Mouse (Mus musculus): ENCODE data around the gene E130208F15Rik. TPM values are rescaled to one million over a fixed set of nuclear protein-coding genes. Genes with fewer than 3 reads are reported as not detected.

Gene E130208F15Rik
- polyA plus RNA-seq, 1 experiment from 2014 or later, result 2.4 TPM

GRCm38 (mm10) chr7:30323795-30324194, 2.3 kb downstream of the E130208F15Rik start, which contains the start of gene Sdhaf1:
Gene Sdhaf1, minus strand, starts transcription at chr7:30323895.
- Histone ChIP-seq H3K27me3 (replicated peaks) (no peaks in the 10 kb centered on the region), H3K36me3 (no peaks in the 10 kb centered on the region), H3K4me3 (replicated peaks) (peak within 1 kb of the TSS; percentile 75), H3K27ac (peak within 1 kb of the TSS; percentile 92), H3K9me3 (no peaks in the 10 kb centered on the region), H3K4me1 (peaks cover 11% of the 10 kb centered on the region; the same call in 1 of the 2 replicates), H3K9ac (no peak within 1 kb of the TSS), H3K4me2 (peak within 1 kb of the TSS; percentile 78)
- ATAC-seq (ENCODE audit: insufficient read depth, low FRiP score, low read depth), result no peak
- 76% methylated on average over 3 of the region's 3 CpGs for WGBS

DNA sequence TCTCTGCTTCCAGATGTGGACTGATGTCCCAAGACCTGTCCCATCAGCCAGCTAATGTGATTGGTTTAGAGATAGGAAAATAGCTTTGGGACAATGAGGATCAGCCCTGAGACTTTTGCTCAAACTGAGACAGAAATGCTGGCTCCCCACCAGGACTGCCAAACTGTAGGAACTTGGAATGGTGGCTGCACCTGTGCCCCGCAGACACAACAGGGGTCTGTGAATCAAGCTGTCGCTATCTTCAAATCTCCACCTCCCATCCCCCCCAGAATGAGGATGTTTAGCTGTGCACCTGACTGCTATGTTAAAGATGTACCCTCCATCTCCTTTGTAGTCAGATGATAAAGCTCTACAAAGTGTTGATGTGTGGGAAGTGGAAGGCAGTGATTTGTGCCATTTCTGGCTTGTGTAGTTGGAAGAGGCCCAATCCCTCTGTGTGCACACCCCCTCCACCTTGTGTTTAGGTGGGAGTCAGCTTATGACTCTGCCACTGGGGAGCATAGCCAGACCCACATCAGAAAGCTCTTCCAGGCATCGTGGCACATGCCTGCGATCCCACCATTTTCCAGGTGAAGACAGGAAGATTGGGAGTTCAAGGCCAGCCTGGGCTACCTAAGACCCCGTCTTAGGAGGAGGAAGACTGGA, 2.9 kb downstream of the E130208F15Rik start:
- no peak overlapping the region for H3K4me2 ChIP-seq
- H3K9me3 ChIP-seq, result no peaks in the 10 kb centered on the region
- H3K27me3 ChIP-seq (replicated peaks), result no peaks in the 10 kb centered on the region
- H3K4me3 ChIP-seq (replicated peaks), result no peak overlapping the region
- peaks cover 11% of the 10 kb centered on the region; the same call in 1 of the 2 replicates for H3K4me1 ChIP-seq
- H3K9ac ChIP-seq, result no peak overlapping the region
- no peaks in the 10 kb centered on the region for H3K36me3 ChIP-seq
- H3K27ac ChIP-seq, result no peak overlapping the region
- 82% methylated on average over 5 of the region's 5 CpGs for WGBS
- ATAC-seq (ENCODE audit: insufficient read depth, low FRiP score, low read depth), result no peak

GRCm38 (mm10) chr7:30325364-30325763, 3.8 kb downstream of the E130208F15Rik start:
- no peak for ATAC-seq (ENCODE audit: insufficient read depth, low FRiP score, low read depth)
- H3K4me3 ChIP-seq (replicated peaks), result no peak overlapping the region
- no peak overlapping the region for H3K9ac ChIP-seq
- 44% methylated on average over 2 of the region's 2 CpGs for WGBS
- no peaks in the 10 kb centered on the region for H3K9me3 ChIP-seq
- H3K27me3 ChIP-seq (replicated peaks), result no peaks in the 10 kb centered on the region
- H3K36me3 ChIP-seq, result no peaks in the 10 kb centered on the region
- H3K27ac ChIP-seq, result no peak overlapping the region
- peaks cover 11% of the 10 kb centered on the region; the same call in 1 of the 2 replicates for H3K4me1 ChIP-seq
- no peak overlapping the region for H3K4me2 ChIP-seq

- peaks cover 4% of the 10 kb centered on the region; the same call in 1 of the 2 replicates for H3K4me1 ChIP-seq
- no peaks in the 10 kb centered on the region for H3K9me3 ChIP-seq
- no peak overlapping the region for H3K27ac ChIP-seq
- no peaks in the 10 kb centered on the region for H3K27me3 ChIP-seq (replicated peaks)
- ATAC-seq (ENCODE audit: insufficient read depth, low FRiP score, low read depth), result no peak
- no peak overlapping the region for H3K9ac ChIP-seq
- no peak overlapping the region for H3K4me2 ChIP-seq
- no peaks in the 10 kb centered on the region for H3K36me3 ChIP-seq
- no peak overlapping the region for H3K4me3 ChIP-seq (replicated peaks)
Observed at GRCm38 (mm10) chr7:30326427-30326826, 4.9 kb downstream of the E130208F15Rik start.

DNA sequence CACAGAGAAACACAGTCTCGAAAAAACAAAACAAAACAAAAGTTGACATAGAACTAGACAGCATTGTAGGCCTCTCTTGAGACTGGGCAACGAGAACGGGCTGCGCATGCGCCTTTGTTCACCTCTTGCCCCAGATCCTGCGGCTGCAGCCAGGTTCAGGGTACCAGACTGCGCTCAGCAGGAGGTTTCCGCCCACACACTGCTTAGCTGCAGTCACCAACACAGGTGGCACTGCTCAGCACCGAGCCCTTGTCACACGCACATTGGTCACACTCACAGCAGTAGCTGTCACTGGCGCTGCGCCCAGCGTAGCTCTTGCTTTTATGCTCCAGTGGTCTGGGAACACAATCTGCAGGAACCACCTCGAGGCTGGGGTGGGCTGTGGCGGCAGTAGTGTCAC, 5.6 kb downstream of the E130208F15Rik start:
- Histone ChIP-seq H3K36me3 (no peaks in the 10 kb centered on the region), H3K9ac (no peak overlapping the region), H3K4me1 (peaks cover 3% of the 10 kb centered on the region; the same call in 1 of the 2 replicates), H3K4me3 (replicated peaks) (no peak overlapping the region), H3K4me2 (no peak overlapping the region), H3K27me3 (replicated peaks) (no peaks in the 10 kb centered on the region), H3K27ac (no peak overlapping the region), H3K9me3 (no peaks in the 10 kb centered on the region)
- ATAC-seq (ENCODE audit: insufficient read depth, low FRiP score, low read depth), result no peak
- 55% methylated on average over 15 of the region's 15 CpGs for WGBS

- no peaks in the 10 kb centered on the region for H3K9me3 ChIP-seq
- no peak overlapping the region for H3K27ac ChIP-seq
- H3K36me3 ChIP-seq, result no peaks in the 10 kb centered on the region
- 45% methylated on average over 10 of the region's 10 CpGs for WGBS
- peaks cover 3% of the 10 kb centered on the region; the same call in 1 of the 2 replicates for H3K4me1 ChIP-seq
- no peak overlapping the region for H3K4me3 ChIP-seq (replicated peaks)
- no peaks in the 10 kb centered on the region for H3K27me3 ChIP-seq (replicated peaks)
- H3K4me2 ChIP-seq, result no peak overlapping the region
- no peak for ATAC-seq (ENCODE audit: insufficient read depth, low FRiP score, low read depth)
- H3K9ac ChIP-seq, result no peak overlapping the region
Observed at GRCm38 (mm10) chr7:30328379-30328778, 6.8 kb downstream of the E130208F15Rik start.

DNA sequence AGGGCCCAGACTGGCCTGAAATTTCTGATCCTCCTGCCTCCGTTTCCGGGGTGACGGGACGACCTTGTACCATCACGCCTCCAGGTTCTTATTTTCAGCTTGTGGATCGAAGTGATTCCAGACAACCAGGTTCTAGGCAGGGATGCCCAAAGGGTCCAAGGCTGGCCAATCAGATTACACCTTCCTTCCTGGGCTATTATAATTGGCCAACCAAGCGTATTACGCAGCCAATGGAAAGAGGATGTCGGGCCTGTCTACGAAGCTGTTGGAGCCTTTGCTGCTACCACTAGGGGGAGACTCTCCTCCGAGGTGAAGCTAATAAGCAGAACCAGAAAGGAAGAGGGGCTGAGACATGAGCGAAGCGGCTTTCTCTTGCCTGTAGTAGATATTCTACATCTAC, 10.3 kb downstream of the E130208F15Rik start:
- H3K4me3 ChIP-seq (replicated peaks), result no peak overlapping the region
- no peaks in the 10 kb centered on the region for H3K36me3 ChIP-seq
- peak; percentile 73; the same call in 1 of the 2 replicates for ATAC-seq (ENCODE audit: insufficient read depth, low FRiP score, low read depth)
- H3K9ac ChIP-seq, result no peak overlapping the region
- peaks cover 13% of the 10 kb centered on the region; the same call in 1 of the 2 replicates for H3K27me3 ChIP-seq (replicated peaks)
- no peak overlapping the region for H3K27ac ChIP-seq
- 8% methylated on average over 13 of the region's 13 CpGs for WGBS
- peak overlapping the region; percentile 24; the same call in 1 of the 2 replicates for H3K4me2 ChIP-seq
- H3K4me1 ChIP-seq, result peaks cover 8% of the 10 kb centered on the region; the same call in 1 of the 2 replicates
- H3K9me3 ChIP-seq, result no peaks in the 10 kb centered on the region

DNA sequence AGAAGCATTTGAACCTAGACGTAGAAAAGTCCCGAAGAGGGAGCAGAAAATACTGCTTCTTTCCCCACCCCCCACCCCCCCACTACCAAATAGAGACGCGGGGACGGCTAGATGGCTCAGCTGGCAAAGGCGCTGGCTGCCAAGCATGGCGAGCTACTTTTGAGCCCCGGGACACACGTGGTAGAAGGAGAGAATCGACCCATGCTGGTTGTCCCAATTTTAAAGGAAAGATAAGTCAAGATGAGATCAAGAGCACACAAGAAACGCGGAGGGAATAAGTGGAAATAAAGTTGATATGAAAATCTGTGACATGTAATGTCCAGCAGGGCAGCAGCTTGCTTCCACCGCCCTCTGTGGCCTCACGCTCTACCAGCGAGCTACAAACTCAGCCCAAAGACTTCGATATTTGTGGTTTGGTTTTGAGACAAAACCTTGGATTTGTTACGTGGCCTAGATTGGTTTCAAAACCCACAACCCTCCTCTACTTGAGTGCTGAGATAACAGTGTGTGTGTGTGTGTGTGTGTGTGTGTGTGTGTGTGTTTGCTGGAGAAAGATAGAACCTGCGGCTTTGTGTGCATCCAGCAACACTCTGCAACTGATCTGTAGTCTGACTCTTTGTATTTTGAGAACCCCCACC, 11.2 kb downstream of the E130208F15Rik start:
- Histone ChIP-seq H3K4me2 (no peak overlapping the region), H3K9ac (no peak overlapping the region), H3K9me3 (no peaks in the 10 kb centered on the region), H3K27ac (no peak overlapping the region), H3K4me3 (replicated peaks) (no peak overlapping the region), H3K27me3 (replicated peaks) (peaks cover 13% of the 10 kb centered on the region; the same call in 1 of the 2 replicates), H3K4me1 (peaks cover 8% of the 10 kb centered on the region; the same call in 1 of the 2 replicates), H3K36me3 (no peaks in the 10 kb centered on the region)
- ATAC-seq (ENCODE audit: insufficient read depth, low FRiP score, low read depth), result no peak
- WGBS, result 67% methylated on average over 18 of the region's 18 CpGs

DNA sequence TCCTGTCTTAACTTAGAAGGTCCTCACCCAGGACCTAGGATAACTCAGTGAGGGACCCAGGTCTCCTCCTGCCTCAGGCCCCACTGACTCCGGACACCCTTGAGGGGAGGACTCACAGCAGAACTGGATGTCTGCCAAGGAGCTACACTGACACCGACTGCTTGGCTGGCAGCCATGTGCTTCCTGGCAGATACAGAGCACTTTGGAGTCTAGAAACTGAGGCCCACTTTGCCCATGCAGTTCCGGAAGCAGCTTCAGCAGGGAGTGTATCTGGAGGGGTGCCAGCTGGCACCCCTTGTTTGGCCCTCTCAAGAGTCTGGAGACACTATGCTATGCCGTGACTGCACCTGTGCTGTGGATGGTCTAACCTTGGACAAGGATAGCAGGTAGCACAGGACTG, 11.9 kb downstream of the E130208F15Rik start:
- Histone ChIP-seq H3K27ac (0 out of 2 replicates have a peak overlapping the region, but pooled peaks have one; percentile 16), H3K9me3 (no peaks in the 10 kb centered on the region), H3K4me1 (peaks cover 8% of the 10 kb centered on the region; the same call in 1 of the 2 replicates), H3K36me3 (no peaks in the 10 kb centered on the region), H3K9ac (no peak overlapping the region), H3K4me2 (no peak overlapping the region), H3K4me3 (replicated peaks) (no peak overlapping the region), H3K27me3 (replicated peaks) (peaks cover 13% of the 10 kb centered on the region; the same call in 1 of the 2 replicates)
- WGBS, result 13% methylated on average over 4 of the region's 4 CpGs
- peak; percentile 45; the same call in 1 of the 2 replicates for ATAC-seq (ENCODE audit: insufficient read depth, low FRiP score, low read depth)

GRCm38 (mm10) chr7:30334563-30334962, 13.0 kb downstream of the E130208F15Rik start:
- ATAC-seq (ENCODE audit: insufficient read depth, low FRiP score, low read depth), result no peak
- Histone ChIP-seq H3K4me3 (replicated peaks) (no peak overlapping the region), H3K9me3 (no peaks in the 10 kb centered on the region), H3K36me3 (no peaks in the 10 kb centered on the region), H3K4me2 (no peak overlapping the region), H3K4me1 (peaks cover 8% of the 10 kb centered on the region; the same call in 1 of the 2 replicates), H3K27me3 (replicated peaks) (peaks cover 16% of the 10 kb centered on the region; the same call in 1 of the 2 replicates), H3K9ac (no peak overlapping the region), H3K27ac (no peak overlapping the region)
- 67% methylated on average over 5 of the region's 5 CpGs for WGBS

GRCm38 (mm10) chr7:30335688-30336087, 14.1 kb downstream of the E130208F15Rik start:
- H3K9ac ChIP-seq, result no peak overlapping the region
- 76% methylated on average over 6 of the region's 6 CpGs for WGBS
- ATAC-seq (ENCODE audit: insufficient read depth, low FRiP score, low read depth), result no peak

GRCm38 (mm10) chr7:30336384-30336783, 14.8 kb downstream of the E130208F15Rik start:
- Histone ChIP-seq H3K4me3 (replicated peaks) (no peak overlapping the region), H3K4me2 (no peak overlapping the region), H3K27me3 (replicated peaks) (peaks cover 16% of the 10 kb centered on the region; the same call in 1 of the 2 replicates), H3K36me3 (no peaks in the 10 kb centered on the region), H3K27ac (no peak overlapping the region), H3K9me3 (no peaks in the 10 kb centered on the region), H3K4me1 (peaks cover 8% of the 10 kb centered on the region; the same call in 1 of the 2 replicates), H3K9ac (no peak overlapping the region)
- WGBS, result 4% methylated on average over 9 of the region's 9 CpGs
- ATAC-seq (ENCODE audit: insufficient read depth, low FRiP score, low read depth), result peak; percentile 25; the same call in 1 of the 2 replicates

More at GRCm38 (mm10) chr7:30335688-30336087, 14.1 kb downstream of the E130208F15Rik start:
- Histone ChIP-seq H3K4me3 (replicated peaks) (no peak overlapping the region), H3K4me2 (no peak overlapping the region), H3K27me3 (replicated peaks) (peaks cover 16% of the 10 kb centered on the region; the same call in 1 of the 2 replicates), H3K36me3 (no peaks in the 10 kb centered on the region), H3K27ac (no peak overlapping the region), H3K4me1 (peaks cover 8% of the 10 kb centered on the region; the same call in 1 of the 2 replicates), H3K9me3 (no peaks in the 10 kb centered on the region)
